Mouse (Mus musculus) c-Kit-positive CD71-positive TER-119-positive erythroid progenitor cells, embryonic 14.5 days (primary cell): ENCODE measurements around the gene Nr3c2.

Experiments used
- DNase-seq: peaks from one replicate; pipeline ENCODE4 v3.0.0-alpha.2; 2013; ENCODE audit warnings: low spot score

Nr3c2 gene

DNA sequence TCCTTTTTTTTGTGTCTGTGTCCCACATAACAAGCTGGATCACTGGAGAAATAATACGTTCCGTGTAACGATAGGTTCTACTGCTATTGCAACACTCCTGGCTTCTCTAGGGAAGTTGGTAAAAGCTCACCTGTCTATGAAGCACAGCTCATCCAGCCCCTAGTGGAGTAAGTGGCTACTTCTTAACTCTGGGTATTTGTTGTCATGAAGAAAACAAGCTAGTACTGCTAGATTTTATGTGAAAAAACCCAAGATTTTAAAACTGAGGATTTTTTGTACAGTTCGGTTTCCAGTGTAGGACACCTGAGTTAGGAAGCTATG, 271.2 kb downstream of the Nr3c2 start:
- no peak for DNase-seq

DNA sequence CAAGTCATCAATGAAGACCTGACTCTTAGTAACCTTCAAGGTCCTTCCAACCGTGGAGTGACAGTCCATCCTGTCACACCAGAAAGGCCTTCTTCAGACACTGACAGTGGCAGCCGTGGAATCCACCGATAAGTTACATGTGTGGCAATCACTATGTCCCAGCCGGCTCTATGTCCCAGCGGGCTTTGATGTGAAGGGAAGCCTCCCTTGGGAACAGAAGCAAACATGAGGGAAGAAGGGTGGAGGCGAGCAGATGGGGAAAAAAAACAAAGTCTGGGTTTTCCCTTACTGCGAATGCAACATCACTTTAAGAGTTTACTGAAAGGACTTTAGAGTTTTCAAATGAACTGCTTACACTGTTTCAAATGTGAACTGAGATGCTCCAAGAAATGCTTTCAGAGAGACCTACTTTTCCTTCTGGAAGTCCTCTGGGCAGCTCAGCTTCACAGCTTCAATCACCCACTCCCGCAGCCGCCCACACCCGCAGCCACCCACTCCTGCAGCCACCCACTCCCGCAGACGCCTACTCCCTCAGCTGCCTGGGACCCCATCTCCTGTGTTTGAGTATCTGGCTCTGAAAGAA, 273.9 kb downstream of the Nr3c2 start:
- DNase-seq: no peak

DNA sequence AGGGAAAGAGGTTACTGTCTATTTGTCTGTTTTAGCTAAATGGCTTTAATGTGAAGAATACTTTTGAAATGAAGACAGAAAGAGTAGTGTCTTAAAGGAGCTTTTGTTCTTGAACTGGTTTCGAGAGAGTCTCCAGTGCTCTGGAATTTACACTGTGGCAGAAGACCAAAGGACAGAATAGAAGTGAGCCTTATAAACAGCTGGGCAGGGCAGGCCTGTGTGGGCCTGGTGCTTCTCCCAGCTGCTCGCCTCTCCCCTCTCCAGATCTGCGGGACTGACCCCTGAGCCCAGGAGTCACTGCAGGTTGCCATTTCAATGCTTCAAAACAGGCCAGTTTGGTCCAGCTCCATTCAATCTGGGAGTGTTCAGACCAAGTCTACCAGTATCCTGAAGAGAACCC, 274.5 kb downstream of the Nr3c2 start:
- no peak for DNase-seq

DNA sequence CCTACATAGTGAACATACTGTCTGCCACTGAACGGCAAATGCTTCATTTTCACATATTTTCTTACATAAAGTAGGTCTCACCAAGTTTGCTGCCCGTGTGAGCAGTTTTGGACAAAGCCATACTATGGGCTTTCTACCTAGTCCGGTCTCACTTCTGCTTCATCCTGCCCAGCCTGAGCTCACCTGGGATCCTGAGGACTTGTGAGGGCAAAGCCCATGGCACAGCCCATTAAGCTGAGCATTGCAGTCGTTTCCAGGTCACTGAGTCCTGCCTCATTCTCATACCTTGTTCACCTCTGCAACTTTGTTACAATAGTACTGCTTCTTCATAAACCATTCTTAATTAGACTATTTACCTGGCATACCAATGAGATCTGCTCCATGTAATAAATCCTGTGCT, 276.2 kb downstream of the Nr3c2 start:
- no peak for DNase-seq

DNA sequence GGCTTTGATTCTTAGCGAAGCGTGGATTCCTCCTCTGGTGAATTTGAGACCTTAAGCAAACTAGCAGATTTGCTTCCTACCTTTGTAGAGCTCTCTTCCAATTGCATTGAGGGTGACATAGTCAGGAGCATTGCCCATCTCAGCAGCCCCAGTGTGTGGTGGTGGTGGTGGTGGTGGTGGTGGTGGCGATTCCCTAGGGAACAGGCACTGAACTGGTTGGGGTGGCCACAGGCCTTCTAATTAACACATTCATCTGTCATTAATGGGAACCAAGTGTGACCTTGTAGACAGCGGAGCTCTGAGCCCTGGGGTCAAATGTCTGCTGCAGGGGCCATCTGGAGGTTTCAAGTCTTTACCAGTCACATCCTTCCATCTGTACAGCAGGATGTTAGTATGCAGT, 277.1 kb downstream of the Nr3c2 start:
- DNase-seq: no peak

DNA sequence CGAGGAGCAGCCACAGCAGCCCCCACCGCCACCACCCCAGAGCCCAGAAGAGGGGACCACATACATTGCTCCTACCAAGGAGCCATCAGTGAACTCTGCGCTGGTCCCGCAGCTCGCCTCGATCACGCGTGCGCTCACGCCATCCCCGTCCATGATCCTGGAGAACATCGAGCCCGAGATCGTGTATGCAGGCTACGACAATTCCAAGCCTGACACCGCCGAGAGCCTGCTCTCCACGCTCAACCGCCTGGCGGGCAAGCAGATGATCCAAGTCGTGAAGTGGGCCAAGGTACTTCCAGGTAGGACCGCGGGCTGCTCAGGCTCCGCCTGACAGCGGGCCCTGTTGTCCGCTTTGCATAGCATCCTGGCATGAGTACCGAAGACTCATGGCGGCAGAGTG, 286.6 kb downstream of the Nr3c2 start:
- DNase-seq: no peak

DNA sequence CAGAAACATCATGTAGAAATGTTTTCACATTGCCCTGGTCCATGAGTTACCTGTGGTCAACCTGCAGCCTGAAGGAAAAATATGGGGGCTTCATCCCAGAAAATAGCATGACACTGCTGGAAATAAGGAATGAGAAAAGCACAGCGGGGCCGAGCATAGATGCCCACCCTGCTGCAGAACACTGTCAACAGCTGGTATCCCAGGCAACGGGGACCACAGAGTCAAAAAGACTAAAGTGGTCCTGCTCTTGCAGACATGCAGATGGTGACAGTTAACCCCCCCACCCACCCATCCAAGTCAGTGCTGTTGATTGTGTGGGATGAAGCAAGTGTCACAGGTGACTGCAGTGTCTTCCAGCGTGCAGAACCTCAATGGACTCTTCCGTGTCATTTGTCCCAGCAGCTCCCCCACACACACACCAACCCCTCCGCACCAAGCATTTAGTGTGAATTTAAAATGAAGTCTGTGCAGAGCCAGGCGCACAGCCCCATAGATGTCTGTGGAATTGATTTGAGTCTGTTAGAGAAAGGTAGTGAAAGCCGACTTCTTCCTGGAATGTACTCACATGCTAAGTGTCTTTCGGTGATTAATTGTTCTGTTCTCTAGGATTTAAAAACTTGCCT, 287.8 kb downstream of the Nr3c2 start:
- no peak for DNase-seq

DNA sequence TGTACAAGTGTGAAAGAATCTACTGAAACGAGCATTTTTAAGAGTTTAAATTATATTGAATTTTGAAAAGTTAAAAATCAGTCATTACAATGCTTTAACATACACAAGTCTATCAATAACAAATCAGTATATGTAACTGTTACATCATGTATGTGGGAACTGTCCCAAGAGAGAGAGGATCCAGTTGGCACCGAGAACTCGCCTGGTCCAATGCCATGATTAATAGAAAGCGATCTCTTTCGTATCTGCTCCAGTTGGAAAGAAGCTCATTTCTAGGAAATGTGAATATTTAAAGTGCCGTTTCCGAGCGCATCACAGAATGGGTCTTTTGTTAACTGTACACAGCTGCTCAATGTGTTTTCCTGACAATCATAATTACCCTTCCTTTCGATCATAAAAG, 288.5 kb downstream of the Nr3c2 start:
- no peak for DNase-seq

DNA sequence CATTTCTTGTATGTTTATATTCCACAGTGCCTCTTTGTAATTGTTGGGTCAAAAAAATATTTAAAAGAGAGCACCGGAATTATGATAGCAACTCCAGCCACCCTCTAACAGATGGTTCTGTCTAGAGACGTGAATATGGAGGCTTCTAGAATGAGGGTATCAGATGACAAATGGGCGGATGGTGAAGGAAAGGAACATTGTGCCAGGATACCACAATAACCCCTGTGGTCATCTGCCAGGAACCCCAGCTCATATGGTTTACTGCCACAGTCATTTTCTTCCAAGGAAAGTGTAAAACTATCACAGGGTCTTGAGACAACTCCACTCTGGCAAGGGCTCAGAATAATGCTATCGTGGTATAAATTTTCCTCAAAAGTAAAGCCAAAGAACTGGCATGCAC, 289.1 kb downstream of the Nr3c2 start:
- no peak for DNase-seq

DNA sequence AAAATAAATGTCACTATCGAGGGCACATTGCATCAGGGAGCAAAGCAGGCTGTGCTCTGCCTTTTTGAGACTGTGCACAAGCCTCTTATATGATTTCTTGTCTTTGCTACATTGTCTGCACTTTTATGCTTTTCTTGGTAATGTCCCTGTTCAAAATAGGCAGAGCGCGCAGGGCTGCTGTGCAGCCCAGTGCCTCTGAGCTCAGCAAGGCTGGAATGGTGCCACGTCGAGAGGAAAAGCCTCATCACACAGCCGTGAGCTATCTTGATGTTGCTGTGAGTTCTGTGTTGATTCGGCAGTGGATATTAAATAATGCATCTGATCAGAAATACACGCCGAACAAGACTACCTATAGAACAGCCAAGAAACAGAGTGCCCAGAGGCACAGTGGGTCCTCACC, 290.1 kb downstream of the Nr3c2 start:
- DNase-seq: no peak

DNA sequence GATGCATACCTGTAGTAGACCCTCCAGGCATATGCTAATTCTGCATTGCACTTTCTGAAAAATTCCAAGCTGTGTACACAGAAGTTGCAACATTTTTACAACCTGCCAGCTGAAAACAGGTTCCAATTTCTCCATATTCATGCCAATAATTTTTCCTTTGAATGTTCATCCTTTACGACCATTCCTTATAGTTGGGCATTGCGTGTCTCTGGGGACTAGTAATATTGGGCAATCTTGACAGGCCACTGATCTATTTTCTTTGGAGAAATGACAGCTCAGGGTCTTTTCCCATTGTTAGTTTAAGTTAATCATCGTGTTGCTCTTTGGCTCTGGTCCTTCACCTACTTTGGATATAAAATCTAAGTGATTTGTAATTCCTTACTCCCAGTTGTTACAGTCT, 291.2 kb downstream of the Nr3c2 start:
- no peak for DNase-seq

DNA sequence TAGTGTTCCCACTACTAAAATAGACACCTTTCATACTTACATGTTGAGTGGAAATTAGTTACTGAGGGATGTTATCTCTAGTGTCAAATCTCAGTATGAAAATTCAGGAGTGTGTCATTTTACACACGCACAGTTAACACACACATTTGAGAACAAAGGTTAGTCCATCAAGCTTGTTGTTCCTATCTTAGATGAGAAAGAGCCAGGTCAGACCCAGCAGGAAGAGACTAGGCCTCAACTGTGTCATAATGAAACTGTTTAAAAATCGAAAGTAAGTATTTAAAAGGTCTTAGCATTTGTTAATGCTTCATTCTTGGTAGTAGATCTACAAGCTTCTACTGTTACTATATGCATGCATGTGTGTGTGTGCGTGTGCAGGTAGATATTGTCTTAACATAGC, 310.1 kb downstream of the Nr3c2 start:
- DNase-seq: no peak

DNA sequence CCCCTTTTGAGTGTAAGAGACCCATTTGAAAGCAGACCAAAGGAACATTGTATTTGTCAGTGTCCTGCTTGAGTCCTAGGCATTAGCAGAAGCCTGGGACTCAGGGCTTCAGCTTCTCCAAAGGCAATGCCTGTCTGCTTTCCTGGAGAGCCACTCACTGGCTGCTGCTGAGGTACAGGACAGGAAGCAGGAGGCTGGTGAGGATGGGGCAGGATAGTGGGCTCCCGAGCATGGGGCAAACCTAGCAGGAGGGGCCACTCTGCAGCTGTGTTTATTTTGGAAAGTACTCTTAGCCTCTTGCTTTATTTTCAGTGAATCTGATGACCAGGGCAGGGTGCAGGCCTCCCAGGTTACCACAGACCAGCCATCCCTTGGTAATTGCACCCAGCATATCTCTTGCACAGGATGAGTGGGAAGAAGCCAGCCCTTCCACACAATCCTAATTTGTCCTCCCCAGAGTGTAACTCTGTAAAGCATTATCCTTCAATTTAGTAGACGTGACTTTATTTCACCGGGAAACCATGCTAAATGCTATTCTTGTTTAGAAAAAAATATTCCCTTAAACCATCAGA, 314.7 kb downstream of the Nr3c2 start:
- DNase-seq: no peak

DNA sequence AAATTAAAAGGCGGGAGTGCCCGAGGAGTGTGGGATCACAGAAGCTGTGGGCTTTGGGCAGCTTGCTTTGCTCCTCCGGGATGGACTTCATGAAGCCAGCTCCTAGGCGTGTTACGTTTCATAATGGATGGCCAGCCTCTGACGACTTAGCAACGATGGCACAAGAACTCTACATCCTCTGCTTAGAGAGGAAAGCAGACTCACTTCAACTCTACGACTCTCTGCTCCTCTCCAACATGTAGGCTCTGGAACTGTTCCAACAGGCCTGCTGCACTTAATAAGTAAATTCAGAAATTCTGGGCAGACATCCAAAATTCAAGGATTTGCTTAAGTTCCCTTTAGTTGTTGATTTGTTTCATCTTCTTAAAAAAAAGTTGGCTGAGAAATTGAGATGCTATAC, 315.4 kb downstream of the Nr3c2 start:
- no peak for DNase-seq

DNA sequence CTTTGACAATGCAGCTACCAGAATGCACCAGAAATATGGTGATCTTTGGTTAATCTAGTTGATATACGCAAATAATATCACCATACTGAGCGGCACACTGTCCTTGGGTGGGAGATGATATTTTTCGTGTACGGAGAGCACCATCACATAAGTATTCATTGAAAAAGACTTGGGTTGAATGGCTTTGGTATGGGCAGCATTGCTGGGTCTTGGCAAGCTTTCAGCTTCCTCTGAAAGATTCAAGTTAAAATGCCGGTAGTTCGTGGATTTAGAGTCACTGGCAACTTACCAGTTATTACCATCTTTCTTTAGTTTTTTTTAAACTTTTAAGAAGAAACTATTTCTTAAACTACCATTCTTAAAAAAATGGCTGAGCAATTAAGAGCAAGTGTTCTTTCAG, 315.9 kb downstream of the Nr3c2 start:
- DNase-seq: no peak

DNA sequence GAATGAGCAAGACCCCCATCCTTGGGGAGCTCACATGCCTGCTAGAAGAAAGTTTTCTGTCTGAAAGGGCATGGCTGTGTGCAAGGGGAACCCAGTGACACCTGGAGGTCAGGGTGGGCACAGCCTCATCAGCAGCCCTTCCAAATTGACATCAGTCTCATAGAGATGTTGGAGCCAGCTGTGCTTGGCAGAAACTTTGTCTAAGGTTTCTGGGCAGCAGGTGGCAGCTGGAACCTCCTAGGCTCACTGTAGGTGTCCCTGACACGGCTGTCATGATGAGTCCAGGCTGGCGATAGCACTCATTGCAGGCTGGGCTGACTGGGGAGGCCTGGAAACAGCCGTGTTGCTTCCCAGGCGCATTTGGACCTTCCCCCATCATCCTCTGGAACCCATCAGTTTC, 323.9 kb downstream of the Nr3c2 start:
- no peak for DNase-seq

DNA sequence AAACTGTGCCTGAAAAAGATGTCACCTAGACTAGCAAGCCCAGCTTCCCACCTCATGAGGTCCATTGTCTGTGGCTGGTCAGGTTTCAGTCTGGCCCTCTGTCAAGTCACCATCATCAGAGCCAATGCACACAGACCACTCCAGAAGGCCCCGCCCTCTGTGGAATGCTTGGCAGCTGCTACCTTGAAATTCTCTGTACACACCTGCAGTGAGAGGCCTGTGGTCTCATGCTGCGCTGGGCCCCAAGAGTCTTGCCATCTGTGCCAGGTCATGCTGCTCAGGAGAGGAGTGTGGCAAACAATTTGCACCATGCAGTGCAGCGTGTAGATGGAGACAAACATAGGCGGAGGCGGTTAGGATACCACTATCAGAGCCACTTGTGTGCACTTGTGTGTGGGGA, 328.5 kb downstream of the Nr3c2 start:
- no peak for DNase-seq

DNA sequence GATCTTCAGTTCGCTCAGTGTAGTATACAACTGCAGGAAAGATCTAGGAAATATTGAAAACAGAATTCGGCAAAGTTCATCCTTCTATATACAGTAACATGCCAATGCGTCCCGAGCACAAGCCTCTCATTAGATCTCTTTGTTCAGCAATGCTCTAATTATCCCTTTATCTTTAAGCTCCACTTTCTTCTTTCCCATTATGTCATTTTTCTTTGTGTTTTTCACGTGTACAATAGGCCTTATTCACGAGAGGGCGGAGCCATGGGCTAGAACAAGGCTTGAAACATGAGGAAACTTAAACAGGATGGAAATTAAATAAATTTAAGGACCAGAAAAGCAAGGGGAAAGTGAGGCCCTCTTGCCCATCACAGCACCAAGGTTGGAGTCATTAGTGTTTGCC, 329.4 kb downstream of the Nr3c2 start:
- DNase-seq: no peak

DNA sequence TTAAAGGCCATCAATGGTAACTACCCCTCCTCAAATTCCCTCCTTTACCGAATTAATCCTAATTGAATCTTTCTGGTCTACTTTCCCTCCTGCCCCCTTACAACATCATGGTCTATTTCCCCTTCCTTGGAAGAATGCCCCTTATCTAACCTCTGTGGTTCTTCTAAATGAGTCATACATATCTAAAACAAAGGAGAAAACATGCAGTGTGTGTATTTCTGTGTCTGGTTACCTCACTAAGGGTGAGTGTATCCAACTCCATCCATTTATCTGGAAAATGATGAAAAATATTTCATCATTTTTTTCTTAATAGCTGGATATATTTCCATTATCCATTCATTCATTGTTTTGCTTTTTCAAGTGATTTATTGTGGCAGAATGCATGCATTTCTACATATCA, 332.0 kb downstream of the Nr3c2 start:
- no peak for DNase-seq

DNA sequence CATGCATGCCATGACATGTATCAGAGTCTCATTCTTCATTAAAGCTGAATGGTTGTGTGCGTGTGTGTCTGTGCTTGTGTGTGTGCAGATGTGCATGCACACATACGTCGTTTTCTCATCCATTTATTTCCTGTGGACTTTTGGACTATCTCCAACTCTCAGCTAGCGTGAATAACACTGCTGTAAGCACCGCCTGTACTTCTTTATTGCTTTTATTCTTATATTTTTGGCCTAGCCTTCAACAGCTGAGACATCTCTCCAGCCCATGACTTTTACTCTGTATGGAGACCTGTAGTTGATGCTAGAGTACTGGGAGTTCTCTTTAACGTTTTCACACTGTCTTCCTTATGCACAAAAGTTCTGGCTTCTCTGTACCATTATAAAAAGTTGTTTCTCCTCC, 332.6 kb downstream of the Nr3c2 start:
- no peak for DNase-seq

DNA sequence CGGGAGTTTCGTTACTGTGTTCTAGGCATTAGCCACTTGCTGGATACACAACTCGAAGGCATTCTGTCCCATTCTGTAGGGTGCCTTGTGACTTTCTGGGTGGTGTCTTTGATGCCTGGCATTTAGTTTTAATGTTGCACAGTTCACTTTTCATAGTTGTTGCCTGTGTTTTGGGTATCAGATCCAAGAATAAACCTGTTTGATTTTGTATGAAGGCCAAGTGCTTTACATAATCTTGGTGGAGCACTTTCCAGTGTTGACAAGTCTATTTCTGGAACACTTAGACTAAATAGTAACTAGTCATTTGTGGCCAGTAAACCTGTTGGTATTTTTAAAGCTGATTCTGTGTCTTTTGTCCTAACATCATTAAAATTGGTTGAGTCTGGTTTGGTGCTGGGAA, 333.2 kb downstream of the Nr3c2 start:
- DNase-seq: no peak

DNA sequence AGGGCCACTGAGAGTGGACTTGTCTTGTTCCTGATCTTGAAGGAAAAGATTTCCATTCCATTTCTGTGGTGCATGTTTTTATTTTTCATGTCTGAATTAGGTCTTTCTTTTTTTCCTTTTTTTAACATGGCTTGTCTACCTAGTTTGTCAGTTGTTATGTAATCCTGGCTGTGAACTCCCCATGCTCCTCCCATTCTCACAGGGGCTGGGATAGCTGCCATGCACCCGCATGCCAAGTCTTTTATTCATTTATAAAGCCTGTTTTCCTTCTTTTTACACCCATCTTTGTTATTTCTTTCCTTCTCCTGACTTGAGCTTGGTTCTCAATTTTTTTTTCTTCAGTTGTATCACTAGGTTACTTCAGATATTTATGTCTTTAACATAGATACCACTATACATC, 337.5 kb downstream of the Nr3c2 start:
- DNase-seq: no peak

DNA sequence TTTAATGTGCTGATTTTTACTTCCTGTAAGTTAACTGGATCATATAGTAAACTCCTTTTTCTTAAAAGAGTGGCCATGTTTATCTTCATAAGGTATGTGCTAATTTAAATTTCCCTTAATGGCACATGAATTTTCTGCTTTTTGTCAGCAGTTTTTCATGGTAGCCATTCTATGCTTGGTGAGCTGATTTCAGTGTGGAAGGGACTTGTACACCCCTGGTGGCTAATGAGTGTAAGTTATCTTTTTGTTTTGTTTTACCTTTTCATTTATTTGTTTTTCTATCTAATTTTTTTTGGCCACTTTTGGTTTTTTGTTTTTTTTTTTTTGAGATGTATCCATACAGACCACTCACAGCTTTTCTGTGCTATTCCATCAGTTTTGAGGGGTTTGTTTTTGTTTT, 340.2 kb downstream of the Nr3c2 start:
- DNase-seq: no peak

DNA sequence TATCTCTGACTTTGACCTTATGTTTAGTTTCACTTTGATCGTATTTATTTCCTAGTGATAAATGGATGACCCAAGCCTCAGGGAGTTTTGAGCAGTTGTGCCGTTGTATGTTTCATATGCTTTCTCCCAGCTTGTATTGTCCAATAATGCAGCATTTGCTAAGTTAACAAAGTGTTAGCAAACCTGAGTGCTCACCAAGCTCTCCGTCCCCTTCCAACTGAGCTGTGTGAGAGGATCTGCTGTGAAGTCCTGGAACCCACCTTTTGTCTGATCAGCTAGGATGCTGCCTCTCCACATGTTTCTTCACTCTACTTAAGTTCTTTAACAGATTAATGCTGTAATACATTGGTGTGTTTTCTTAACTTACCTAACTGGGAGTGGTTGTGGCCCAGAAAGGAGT, 342.1 kb downstream of the Nr3c2 start:
- no peak for DNase-seq
